Mouse (Mus musculus) heart, adult 2 months (tissue): ENCODE results near the gene Sfxn1. TPM values are rescaled to one million over a fixed set of nuclear protein-coding genes. Genes with fewer than 3 reads are reported as not detected.

Experiments
- DNase-seq, 2 experiments: peaks; one replicate each; pipeline ENCODE4 v3.0.0; 2021
- H3K27ac ChIP-seq: fragments of 200-600 bp; 2 replicates; pipeline ENCODE4 v1.8.1; 2022
- H3K27me3 ChIP-seq: fragments of 200-500 bp; 2 replicates; pipeline ENCODE4 v1.6.1; 2012; ENCODE audit warnings: mild to moderate bottlenecking, low read length, inconsistent platforms, mixed read lengths; ENCODE audit not compliant: control insufficient read depth, insufficient read depth
- H3K36me3 ChIP-seq: fragments of 200-500 bp; 2 replicates; pipeline ENCODE4 v1.6.1; 2012; ENCODE audit warnings: low read length, inconsistent platforms; ENCODE audit not compliant: control insufficient read depth, insufficient read depth
- H3K4me1 ChIP-seq: fragments of 200-500 bp; 2 replicates; pipeline ENCODE4 v1.6.1; 2011; ENCODE audit warnings: low read length; ENCODE audit not compliant: control insufficient read depth, insufficient read depth
- H3K4me3 ChIP-seq: fragments of 200-600 bp; 2 replicates; pipeline ENCODE4 v1.8.1; 2022
- H3K79me2 ChIP-seq: fragments of 200-500 bp; replicated peaks from 2 replicates; pipeline ENCODE4 v1.6.1; 2012; ENCODE audit warnings: mild to moderate bottlenecking, inconsistent platforms, low read length, moderate library complexity, mixed read lengths; ENCODE audit not compliant: control insufficient read depth, insufficient read depth
- H3K9ac ChIP-seq: fragments of 200-500 bp; 2 replicates; pipeline ENCODE4 v1.6.1; 2012; ENCODE audit warnings: low read depth, mild to moderate bottlenecking, control low read depth, inconsistent platforms, low read length, mixed read lengths
- CTCF ChIP-seq: fragments of 200-600 bp; IDR thresholded peaks from 2 replicates; pipeline ENCODE4 v1.8.1; 2022; ENCODE audit warnings: antibody characterized with exemption, mild to moderate bottlenecking, moderate library complexity
- EP300 ChIP-seq: fragments of 200-500 bp; IDR thresholded peaks from 2 replicates; pipeline ENCODE4 v1.6.1; 2011; ENCODE audit warnings: low read depth, low read length, control low read depth; ENCODE audit not compliant: insufficient read depth
- POLR2A ChIP-seq: fragments of 200-500 bp; IDR thresholded peaks from 2 replicates; pipeline ENCODE4 v1.6.1; 2011; ENCODE audit warnings: mild to moderate bottlenecking, low read depth, low read length, control low read depth; ENCODE audit not compliant: insufficient read depth
- WGBS: fragments of 180-500 bp; shearing (Covaris S2); methylation state at CpG from one replicate; pipeline ENCODE4 v1.1.7; 2018; 5-methylcytosine and 5-hydroxymethylcytosine counted together
- intact Hi-C: fragments of 180-260 bp; cut with DNase I; formaldehyde crosslinking; loops from one replicate; pipeline ENCODE4 v1.15.1; 2025
- polyA plus RNA-seq: library from polyadenylated mRNA; depleted of rRNA; stranded (reverse); fragments of >200 nt; gene quantifications from 2 replicates; pipeline ENCODE4 v1.2.3, GENCODE M21; 2012
- total RNA-seq, 2 experiments: library from RNA; stranded (reverse); gene quantifications; 2 replicates each; pipeline ENCODE4 v1.2.3; 2021

Sfxn1 gene
- total and polyA plus RNA-seq, 3 experiments = 6.8 to 8.5 (median 8.1) TPM

- H3K36me3 ChIP-seq = peaks cover 4% of the 10 kb centered on the region
- intact Hi-C loops = no loop called here
Measured at GRCm38 (mm10) chr13:54101031-54101820, 29.6 kb downstream of the Sfxn1 start.

GRCm38 (mm10) chr13:54102061-54102460 lies 30.4 kb downstream of the Sfxn1 start:
- Histone ChIP-seq H3K36me3 (peaks cover 4% of the 10 kb centered on the region), H3K27ac (no peak overlapping the region), H3K4me3 (no peak overlapping the region), H3K9ac (no peak overlapping the region), H3K4me1 (peaks cover 5% of the 10 kb centered on the region), H3K79me2 (no peaks in the 10 kb centered on the region), H3K27me3 (no peaks in the 10 kb centered on the region)
- WGBS = 95% methylated on average over 3 of the region's 3 CpGs
- TF ChIP-seq CTCF (no peak), EP300 (no peak), POLR2A (no peak)
- DNase-seq = no peak
- intact Hi-C loops = no loop called here

More at GRCm38 (mm10) chr13:54101031-54101820, 29.6 kb downstream of the Sfxn1 start:
- H3K27ac ChIP-seq = peak overlapping the region; percentile 55
- WGBS = 41% methylated on average over 15 of the region's 15 CpGs
- TF ChIP-seq CTCF (no peak), EP300 (no peak)
- H3K27me3 ChIP-seq = no peaks in the 10 kb centered on the region
- peak in 1 of 2 experiments; percentile 42 for DNase-seq
- H3K4me3 ChIP-seq = no peak overlapping the region
- peaks cover 5% of the 10 kb centered on the region for H3K4me1 ChIP-seq
- H3K79me2 ChIP-seq = no peaks in the 10 kb centered on the region
- no peak overlapping the region for H3K9ac ChIP-seq

GRCm38 (mm10) chr13:54103271-54103670 lies 31.6 kb downstream of the Sfxn1 start:
- 58% methylated on average over 3 of the region's 3 CpGs for WGBS
- Histone ChIP-seq H3K4me1 (peaks cover 5% of the 10 kb centered on the region), H3K4me3 (no peak overlapping the region), H3K36me3 (peaks cover 4% of the 10 kb centered on the region), H3K9ac (no peak overlapping the region), H3K27me3 (no peaks in the 10 kb centered on the region), H3K27ac (no peak overlapping the region), H3K79me2 (no peaks in the 10 kb centered on the region)
- no peak for DNase-seq
- TF ChIP-seq EP300 (no peak), POLR2A (no peak), CTCF (no peak)
- intact Hi-C loops = no loop called here

- peaks cover 4% of the 10 kb centered on the region for H3K36me3 ChIP-seq
- no peaks in the 10 kb centered on the region for H3K79me2 ChIP-seq
- H3K4me1 ChIP-seq = peaks cover 5% of the 10 kb centered on the region
- H3K27ac ChIP-seq = no peak overlapping the region
- intact Hi-C loops = no loop called here
- WGBS = 77% methylated on average over 10 of the region's 10 CpGs
- H3K9ac ChIP-seq = no peak overlapping the region
- H3K4me3 ChIP-seq = no peak overlapping the region
- TF ChIP-seq EP300 = no peak
- TF ChIP-seq CTCF = no peak
- no peak for TF ChIP-seq POLR2A
- no peaks in the 10 kb centered on the region for H3K27me3 ChIP-seq
- DNase-seq = no peak
Measured at GRCm38 (mm10) chr13:54103866-54104265, 32.2 kb downstream of the Sfxn1 start.

- no peak for TF ChIP-seq POLR2A
- TF ChIP-seq EP300 = peak; percentile 93
- peak; percentile 96; the same call in 1 of the 2 replicates for TF ChIP-seq CTCF
- H3K4me3 ChIP-seq = no peak overlapping the region
- no peaks in the 10 kb centered on the region for H3K79me2 ChIP-seq
- H3K9ac ChIP-seq = no peak overlapping the region
- H3K27ac ChIP-seq = peak overlapping the region; percentile 7; the same call in 1 of the 2 replicates
- peak; percentile 69 to 83 for DNase-seq
- no peaks in the 10 kb centered on the region for H3K36me3 ChIP-seq
- peaks cover 6% of the 10 kb centered on the region for H3K4me1 ChIP-seq
- intact Hi-C loops = loop anchor here (1.0 to 5.0 kb wide), 4 partner anchors 114 to 333 kb away; no protein-coding TSS in a partner anchor
- no peaks in the 10 kb centered on the region for H3K27me3 ChIP-seq
- WGBS = 44% methylated on average over 11 of the region's 11 CpGs
Measured at GRCm38 (mm10) chr13:54113819-54114550, 42.3 kb downstream of the Sfxn1 start.

GRCm38 (mm10) chr13:54114931-54115330 lies 43.3 kb downstream of the Sfxn1 start:
- intact Hi-C loops = loop anchor here (1.0 to 5.0 kb wide), 3 partner anchors 113 to 207 kb away; no protein-coding TSS in a partner anchor
- TF ChIP-seq POLR2A (no peak), CTCF (no peak), EP300 (no peak)
- no peak overlapping the region for H3K4me3 ChIP-seq
- no peaks in the 10 kb centered on the region for H3K27me3 ChIP-seq
- WGBS = 40% methylated on average over 5 of the region's 5 CpGs
- H3K79me2 ChIP-seq = no peaks in the 10 kb centered on the region
- H3K4me1 ChIP-seq = peaks cover 6% of the 10 kb centered on the region
- DNase-seq = no peak
- no peaks in the 10 kb centered on the region for H3K36me3 ChIP-seq
- H3K27ac ChIP-seq = no peak overlapping the region
- no peak overlapping the region for H3K9ac ChIP-seq
